Mouse (Mus musculus): ENCODE results near the gene Phyh. TPM values are rescaled to one million over a fixed set of nuclear protein-coding genes. Genes with fewer than 3 reads are reported as not detected.

Gene Phyh
- polyA plus RNA-seq, 1 experiment from 2014 or later, result 210 TPM

- ATAC-seq, result no peak
- TF ChIP-seq CTCF (IDR thresholded peaks at IDR 0.05; ENCODE audit: low read depth), result no peak
Measured at GRCm38 (mm10) chr2:4958039-4958438, 39.2 kb downstream of the Phyh start.

GRCm38 (mm10) chr2:4967806-4968205 lies 49.0 kb downstream of the Phyh start:
- 59% methylated on average over 2 of the region's 2 CpGs for WGBS
- Histone ChIP-seq H3K4me3 (ENCODE audit: low read depth, low read length) (no peak overlapping the region), H3K36me3 (ENCODE audit: control insufficient read depth, insufficient read depth) (no peaks in the 10 kb centered on the region), H3K9me3 (ENCODE audit: control insufficient read depth) (no peaks in the 10 kb centered on the region), H3K27me3 (replicated peaks; ENCODE audit: control insufficient read depth, insufficient read depth, low read length) (no peaks in the 10 kb centered on the region), H3K27ac (ENCODE audit: low read depth, low read length) (no peak overlapping the region), H3K4me2 (replicated peaks; ENCODE audit: low read depth) (no peak overlapping the region), H3K9ac (ENCODE audit: low read depth, low read length) (no peak overlapping the region), H3K4me1 (replicated peaks; ENCODE audit: control insufficient read depth, insufficient read depth, low read length) (no peaks in the 10 kb centered on the region)
- ATAC-seq, result no peak
- no peak for TF ChIP-seq CTCF (IDR thresholded peaks at IDR 0.05; ENCODE audit: low read depth)

More at GRCm38 (mm10) chr2:4958039-4958438, 39.2 kb downstream of the Phyh start:
- no peaks in the 10 kb centered on the region for H3K27me3 ChIP-seq (replicated peaks; ENCODE audit: control insufficient read depth, insufficient read depth, low read length)
- WGBS, result 87% methylated on average over 12 of the region's 12 CpGs
- H3K4me3 ChIP-seq (ENCODE audit: low read depth, low read length), result no peak overlapping the region
- H3K9me3 ChIP-seq (ENCODE audit: control insufficient read depth), result no peaks in the 10 kb centered on the region
- no peak overlapping the region for H3K9ac ChIP-seq (ENCODE audit: low read depth, low read length)
- H3K4me1 ChIP-seq (replicated peaks; ENCODE audit: control insufficient read depth, insufficient read depth, low read length), result no peaks in the 10 kb centered on the region
- H3K36me3 ChIP-seq (ENCODE audit: control insufficient read depth, insufficient read depth), result no peaks in the 10 kb centered on the region
- no peak overlapping the region for H3K4me2 ChIP-seq (replicated peaks; ENCODE audit: low read depth)
- no peak overlapping the region for H3K27ac ChIP-seq (ENCODE audit: low read depth, low read length)

- Histone ChIP-seq H3K27ac (ENCODE audit: low read depth, low read length) (no peak overlapping the region), H3K9me3 (ENCODE audit: control insufficient read depth) (no peaks in the 10 kb centered on the region), H3K36me3 (ENCODE audit: control insufficient read depth, insufficient read depth) (no peaks in the 10 kb centered on the region), H3K9ac (ENCODE audit: low read depth, low read length) (no peak overlapping the region), H3K4me3 (ENCODE audit: low read depth, low read length) (no peak overlapping the region), H3K27me3 (replicated peaks; ENCODE audit: control insufficient read depth, insufficient read depth, low read length) (no peaks in the 10 kb centered on the region), H3K4me1 (replicated peaks; ENCODE audit: control insufficient read depth, insufficient read depth, low read length) (no peaks in the 10 kb centered on the region), H3K4me2 (replicated peaks; ENCODE audit: low read depth) (no peak overlapping the region)
- ATAC-seq, result no peak
- WGBS, result 89% methylated on average over 1 of the region's 2 CpGs
- no peak for TF ChIP-seq CTCF (IDR thresholded peaks at IDR 0.05; ENCODE audit: low read depth)
Measured at GRCm38 (mm10) chr2:4969083-4969482, 50.3 kb downstream of the Phyh start.

- Histone ChIP-seq H3K4me2 (replicated peaks; ENCODE audit: low read depth) (no peak within 1 kb of the TSS), H3K9me3 (ENCODE audit: control insufficient read depth) (no peaks in the 10 kb centered on the region), H3K27ac (ENCODE audit: low read depth, low read length) (no peak within 1 kb of the TSS), H3K36me3 (ENCODE audit: control insufficient read depth, insufficient read depth) (no peaks in the 10 kb centered on the region), H3K27me3 (replicated peaks; ENCODE audit: control insufficient read depth, insufficient read depth, low read length) (no peaks in the 10 kb centered on the region), H3K9ac (ENCODE audit: low read depth, low read length) (no peak within 1 kb of the TSS), H3K4me1 (replicated peaks; ENCODE audit: control insufficient read depth, insufficient read depth, low read length) (no peaks in the 10 kb centered on the region), H3K4me3 (ENCODE audit: low read depth, low read length) (no peak within 1 kb of the TSS)
- ATAC-seq, result no peak
- no peak for TF ChIP-seq CTCF (IDR thresholded peaks at IDR 0.05; ENCODE audit: low read depth)
- WGBS, result 64% methylated on average over 5 of the region's 5 CpGs
Measured at GRCm38 (mm10) chr2:4975807-4976206, 57.0 kb downstream of the Phyh start, which contains the start of gene Ucma. Gene Ucma (plus strand): TSS chr2:4976122.

GRCm38 (mm10) chr2:4978091-4978490 lies 59.3 kb downstream of the Phyh start:
- Histone ChIP-seq H3K27ac (ENCODE audit: low read depth, low read length) (no peak overlapping the region), H3K9me3 (ENCODE audit: control insufficient read depth) (no peaks in the 10 kb centered on the region), H3K4me2 (replicated peaks; ENCODE audit: low read depth) (no peak overlapping the region), H3K36me3 (ENCODE audit: control insufficient read depth, insufficient read depth) (no peaks in the 10 kb centered on the region), H3K27me3 (replicated peaks; ENCODE audit: control insufficient read depth, insufficient read depth, low read length) (no peaks in the 10 kb centered on the region), H3K4me1 (replicated peaks; ENCODE audit: control insufficient read depth, insufficient read depth, low read length) (no peaks in the 10 kb centered on the region), H3K9ac (ENCODE audit: low read depth, low read length) (no peak overlapping the region), H3K4me3 (ENCODE audit: low read depth, low read length) (no peak overlapping the region)
- no peak for TF ChIP-seq CTCF (IDR thresholded peaks at IDR 0.05; ENCODE audit: low read depth)
- no peak for ATAC-seq
- 48% methylated on average over 8 of the region's 8 CpGs for WGBS

GRCm38 (mm10) chr2:4983987-4984386 lies 65.2 kb downstream of the Phyh start:
- no peak overlapping the region for H3K27ac ChIP-seq (ENCODE audit: low read depth, low read length)
- 40% methylated on average over 5 of the region's 5 CpGs for WGBS
- no peaks in the 10 kb centered on the region for H3K4me1 ChIP-seq (replicated peaks; ENCODE audit: control insufficient read depth, insufficient read depth, low read length)
- H3K4me3 ChIP-seq (ENCODE audit: low read depth, low read length), result no peak overlapping the region
- no peaks in the 10 kb centered on the region for H3K27me3 ChIP-seq (replicated peaks; ENCODE audit: control insufficient read depth, insufficient read depth, low read length)
- ATAC-seq, result no peak
- TF ChIP-seq CTCF (IDR thresholded peaks at IDR 0.05; ENCODE audit: low read depth), result no peak
- H3K9ac ChIP-seq (ENCODE audit: low read depth, low read length), result no peak overlapping the region
- H3K4me2 ChIP-seq (replicated peaks; ENCODE audit: low read depth), result no peak overlapping the region
- H3K9me3 ChIP-seq (ENCODE audit: control insufficient read depth), result no peaks in the 10 kb centered on the region
- no peaks in the 10 kb centered on the region for H3K36me3 ChIP-seq (ENCODE audit: control insufficient read depth, insufficient read depth)

- Histone ChIP-seq H3K27ac (ENCODE audit: low read depth, low read length) (0 out of 2 replicates have a peak overlapping the region, but pooled peaks have one; percentile 35), H3K9me3 (ENCODE audit: control insufficient read depth) (no peaks in the 10 kb centered on the region), H3K4me3 (ENCODE audit: low read depth, low read length) (no peak overlapping the region), H3K27me3 (replicated peaks; ENCODE audit: control insufficient read depth, insufficient read depth, low read length) (no peaks in the 10 kb centered on the region), H3K36me3 (ENCODE audit: control insufficient read depth, insufficient read depth) (no peaks in the 10 kb centered on the region), H3K4me2 (replicated peaks; ENCODE audit: low read depth) (no peak overlapping the region; the same call in 1 of the 2 replicates), H3K9ac (ENCODE audit: low read depth, low read length) (no peak overlapping the region; the same call in 1 of the 2 replicates), H3K4me1 (replicated peaks; ENCODE audit: control insufficient read depth, insufficient read depth, low read length) (no peaks in the 10 kb centered on the region)
- TF ChIP-seq CTCF (IDR thresholded peaks at IDR 0.05; ENCODE audit: low read depth), result no peak
- WGBS, result 42% methylated on average over 6 of the region's 6 CpGs
- peak; percentile 93 for ATAC-seq
Measured at GRCm38 (mm10) chr2:4985000-4985399, 66.2 kb downstream of the Phyh start.

Data from intestine, postnatal 0 days (tissue).